In the genomic region with DNA sequence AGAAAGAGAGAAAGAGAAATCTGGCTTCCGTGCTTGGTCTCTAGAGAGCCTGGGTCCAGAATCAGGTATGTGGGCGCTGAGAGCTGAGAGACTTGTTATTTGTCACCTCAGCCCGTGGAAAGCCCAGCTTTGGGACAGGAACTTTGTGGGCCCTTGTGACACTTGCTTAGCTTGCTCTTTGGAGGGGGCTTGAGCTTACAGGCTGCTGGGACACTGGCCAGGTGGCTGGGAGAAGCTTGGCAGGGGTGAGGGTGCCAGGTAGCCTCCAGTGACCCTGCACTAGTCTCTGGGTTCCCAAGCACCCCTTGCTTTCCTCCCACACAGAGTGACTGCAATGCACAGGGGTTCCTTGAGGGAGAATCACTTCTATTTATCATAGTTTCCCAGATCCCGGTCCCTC, we compare ENCODE assay signal across 12 mouse cellular contexts.
"Had no signal": no experiment of that assay in that cellular context is flagged by ENCODE, and none has a peak within 500 bp of the region (broad histone marks: within the 10 kb centered on the region; RNA-seq: fewer than 3 reads in every experiment).

No protein-coding gene starts in this region.

- H3K4me2 ChIP-seq: kidney, embryonic 15.5 days; limb, embryonic 15.5 days; liver, embryonic 12.5 days; midbrain, embryonic 13.5 days; neural tube, embryonic 12.5 days; stomach, embryonic 15.5 days had no signal

- H3K4me3 ChIP-seq: kidney, embryonic 15.5 days; left cerebral cortex, adult 2 months; limb, embryonic 15.5 days; liver, embryonic 12.5 days; midbrain, embryonic 13.5 days; neural tube, embryonic 12.5 days; stomach, embryonic 15.5 days had no signal

- H3K36me3 ChIP-seq: kidney, embryonic 15.5 days; limb, embryonic 15.5 days; liver, embryonic 12.5 days; midbrain, embryonic 13.5 days; neural tube, embryonic 12.5 days; stomach, embryonic 15.5 days had no signal

- H3K9ac ChIP-seq: kidney, embryonic 15.5 days; limb, embryonic 15.5 days; liver, embryonic 12.5 days; midbrain, embryonic 13.5 days; neural tube, embryonic 12.5 days; stomach, embryonic 15.5 days had no signal

- DNase-seq: kidney, adult 2 months; kidney, postnatal 25 days; right cerebral cortex, postnatal 4 days; thymus, adult 2 months; thymus, postnatal 25 days had no signal

- H3K4me1 ChIP-seq: stomach, embryonic 15.5 days had no signal

- H3K27me3 ChIP-seq: kidney, embryonic 15.5 days; limb, embryonic 15.5 days; liver, embryonic 12.5 days; neural tube, embryonic 12.5 days; stomach, embryonic 15.5 days had no signal

- H3K9me3 ChIP-seq: kidney, embryonic 15.5 days; limb, embryonic 15.5 days; liver, embryonic 12.5 days; midbrain, embryonic 13.5 days; neural tube, embryonic 12.5 days; stomach, embryonic 15.5 days had no signal

- H3K27ac ChIP-seq: kidney, embryonic 15.5 days; left cerebral cortex, adult 2 months; limb, embryonic 15.5 days; liver, embryonic 12.5 days; midbrain, embryonic 13.5 days; neural tube, embryonic 12.5 days; stomach, embryonic 15.5 days had no signal

- ATAC-seq: liver, embryonic 12.5 days; midbrain, embryonic 13.5 days had no signal
